Mouse (Mus musculus): ENCODE results near the gene Rerg. TPM values are rescaled to one million over a fixed set of nuclear protein-coding genes. Genes with fewer than 3 reads are reported as not detected.

Rerg gene
- polyA plus RNA-seq, 1 experiment from 2014 or later: 3.4 TPM

DNA sequence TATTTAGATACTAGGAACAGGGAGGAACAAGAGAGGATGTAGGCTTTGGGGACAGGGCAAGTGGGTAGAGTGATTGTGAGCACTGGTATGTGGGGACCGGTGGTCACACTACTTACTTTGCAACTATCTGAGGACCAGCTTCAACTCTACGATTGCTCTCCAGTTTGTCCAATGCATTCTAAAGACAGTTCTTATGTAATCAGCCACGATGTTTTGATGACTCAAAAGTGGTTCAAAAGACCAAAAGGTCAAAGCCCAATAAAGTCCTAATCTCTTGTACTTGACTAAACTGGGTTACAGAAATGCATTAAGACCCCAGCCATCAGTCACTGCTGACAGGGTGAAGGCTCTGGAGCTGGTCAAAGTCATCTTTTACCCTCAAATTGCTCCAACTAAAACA is 45.3 kb downstream of the Rerg start:
- no peak overlapping the region for H3K9ac ChIP-seq
- no peak overlapping the region for H3K4me3 ChIP-seq
- H3K9me3 ChIP-seq (replicated peaks): no peaks in the 10 kb centered on the region
- H3K27me3 ChIP-seq: no peaks in the 10 kb centered on the region
- ATAC-seq: no peak
- H3K4me2 ChIP-seq: no peak overlapping the region
- H3K27ac ChIP-seq: no peak overlapping the region
- no peaks in the 10 kb centered on the region for H3K4me1 ChIP-seq
- 84% methylated on average over 3 of the region's 3 CpGs for WGBS
- H3K36me3 ChIP-seq (ENCODE audit: poor library complexity, severe bottlenecking): no peaks in the 10 kb centered on the region

DNA sequence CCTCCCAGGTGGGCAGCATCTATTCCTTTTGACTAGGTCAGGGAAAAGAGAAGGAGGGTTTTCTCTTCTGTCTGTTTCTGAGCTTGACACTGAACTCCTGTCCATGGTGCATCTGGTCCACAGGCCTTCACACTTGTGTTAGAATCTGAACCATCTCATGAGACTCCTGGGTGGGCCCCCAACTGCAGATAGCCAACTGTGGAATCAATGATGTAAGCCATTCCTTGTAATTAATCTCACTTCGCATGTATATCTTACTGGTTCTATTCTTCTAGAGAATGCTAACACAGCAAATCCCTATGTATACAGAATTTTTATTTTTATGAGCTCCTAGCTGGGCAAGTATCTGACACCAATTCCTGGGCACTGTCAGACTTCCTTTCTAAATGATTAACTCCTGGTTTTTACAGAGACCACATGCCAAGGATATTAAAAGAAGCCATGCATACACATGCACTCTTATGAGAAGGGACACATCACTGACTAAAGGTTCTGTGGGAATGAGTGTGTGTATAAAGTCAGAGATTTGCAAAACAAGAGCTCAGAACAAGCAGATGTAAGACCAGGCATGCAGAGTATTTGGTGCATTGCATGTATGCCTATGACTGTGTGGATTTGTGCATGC is 53.3 kb downstream of the Rerg start:
- no peaks in the 10 kb centered on the region for H3K9me3 ChIP-seq (replicated peaks)
- no peaks in the 10 kb centered on the region for H3K36me3 ChIP-seq (ENCODE audit: poor library complexity, severe bottlenecking)
- ATAC-seq: no peak
- H3K27me3 ChIP-seq: no peaks in the 10 kb centered on the region
- no peak overlapping the region for H3K27ac ChIP-seq
- no peaks in the 10 kb centered on the region for H3K4me1 ChIP-seq
- no peak overlapping the region for H3K4me2 ChIP-seq
- WGBS: 94% methylated on average over 1 of the region's 1 CpGs
- no peak overlapping the region for H3K4me3 ChIP-seq
- H3K9ac ChIP-seq: no peak overlapping the region

DNA sequence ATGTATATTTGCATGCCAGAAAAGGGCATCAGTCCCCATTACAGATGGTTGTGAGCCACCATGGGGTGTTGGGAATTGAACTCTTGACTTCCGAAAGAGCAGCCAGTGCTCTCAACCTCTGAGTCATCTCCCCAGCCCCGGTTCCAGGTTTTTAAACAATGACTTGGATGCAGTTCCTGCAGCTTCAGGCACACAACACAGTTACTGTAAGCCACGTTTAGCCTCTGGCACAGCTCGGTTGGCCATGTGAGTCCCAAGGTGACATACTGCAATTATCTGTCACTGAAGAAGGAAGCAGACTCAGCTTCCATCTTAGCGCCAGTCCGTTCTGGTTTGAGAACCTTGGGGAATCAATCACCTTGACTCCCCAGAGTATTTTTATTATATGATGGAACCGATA is 55.4 kb downstream of the Rerg start:
- H3K9ac ChIP-seq: no peak overlapping the region
- H3K27ac ChIP-seq: no peak overlapping the region
- 89% methylated on average over 7 of the region's 7 CpGs for WGBS
- H3K4me3 ChIP-seq: no peak overlapping the region
- no peaks in the 10 kb centered on the region for H3K9me3 ChIP-seq (replicated peaks)
- no peaks in the 10 kb centered on the region for H3K4me1 ChIP-seq
- no peaks in the 10 kb centered on the region for H3K27me3 ChIP-seq
- no peak overlapping the region for H3K4me2 ChIP-seq
- no peak for ATAC-seq
- no peaks in the 10 kb centered on the region for H3K36me3 ChIP-seq (ENCODE audit: poor library complexity, severe bottlenecking)

DNA sequence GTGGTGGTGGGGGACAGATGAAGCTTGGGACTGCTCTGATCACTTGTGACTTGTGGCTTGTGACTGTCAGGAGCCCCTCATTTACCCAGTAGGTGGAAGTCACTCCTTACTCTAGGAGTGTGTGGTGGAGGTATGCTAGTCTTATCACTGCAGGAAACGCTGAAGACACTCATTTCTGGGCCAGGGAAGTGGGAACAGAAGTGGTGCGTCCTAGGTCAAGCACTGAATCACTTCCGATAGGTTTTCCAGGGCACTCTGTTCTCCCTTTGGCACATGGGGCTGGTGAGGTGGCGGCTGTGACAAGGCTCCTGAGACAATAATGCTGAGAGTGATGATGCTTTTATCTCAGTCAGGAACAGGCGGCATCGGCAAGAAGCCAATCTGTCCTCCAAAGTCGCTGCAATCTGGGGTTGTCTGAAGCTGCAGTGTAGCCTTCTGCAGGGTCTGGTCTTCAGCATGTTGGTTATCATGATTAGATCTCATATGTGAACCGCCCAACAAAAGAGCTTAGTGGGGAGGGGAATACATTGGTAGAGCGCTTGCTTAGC is 59.0 kb downstream of the Rerg start:
- ATAC-seq: no peak
- Histone ChIP-seq H3K9ac (no peak overlapping the region), H3K4me2 (no peak overlapping the region), H3K36me3 (ENCODE audit: poor library complexity, severe bottlenecking) (no peaks in the 10 kb centered on the region), H3K4me3 (no peak overlapping the region), H3K27ac (no peak overlapping the region), H3K9me3 (replicated peaks) (no peaks in the 10 kb centered on the region), H3K27me3 (no peaks in the 10 kb centered on the region), H3K4me1 (no peaks in the 10 kb centered on the region)
- WGBS: 96% methylated on average over 9 of the region's 9 CpGs

DNA sequence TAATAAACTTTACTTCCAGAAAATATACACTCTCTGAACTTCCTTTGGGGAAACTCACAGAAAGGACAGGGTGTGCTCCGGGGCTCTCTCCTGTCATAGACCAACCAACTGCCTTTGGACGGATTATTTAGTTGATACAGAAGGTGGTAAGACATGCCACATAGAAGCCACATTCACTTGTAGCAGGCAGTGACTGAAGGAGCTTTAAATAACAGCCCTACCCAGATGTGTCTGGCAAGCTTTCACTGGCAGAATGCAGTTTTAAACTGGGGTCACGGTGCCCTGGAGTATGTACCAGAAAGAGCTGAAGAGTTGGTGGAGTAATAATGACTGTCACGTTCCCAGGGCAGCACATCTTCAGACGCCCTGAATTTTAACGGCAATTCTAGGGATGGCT is 59.5 kb downstream of the Rerg start:
- Histone ChIP-seq H3K27me3 (no peaks in the 10 kb centered on the region), H3K9ac (no peak overlapping the region), H3K4me1 (no peaks in the 10 kb centered on the region), H3K36me3 (ENCODE audit: poor library complexity, severe bottlenecking) (no peaks in the 10 kb centered on the region), H3K9me3 (replicated peaks) (no peaks in the 10 kb centered on the region), H3K27ac (no peak overlapping the region), H3K4me2 (no peak overlapping the region), H3K4me3 (no peak overlapping the region)
- WGBS: 92% methylated on average over 6 of the region's 6 CpGs
- no peak for ATAC-seq

DNA sequence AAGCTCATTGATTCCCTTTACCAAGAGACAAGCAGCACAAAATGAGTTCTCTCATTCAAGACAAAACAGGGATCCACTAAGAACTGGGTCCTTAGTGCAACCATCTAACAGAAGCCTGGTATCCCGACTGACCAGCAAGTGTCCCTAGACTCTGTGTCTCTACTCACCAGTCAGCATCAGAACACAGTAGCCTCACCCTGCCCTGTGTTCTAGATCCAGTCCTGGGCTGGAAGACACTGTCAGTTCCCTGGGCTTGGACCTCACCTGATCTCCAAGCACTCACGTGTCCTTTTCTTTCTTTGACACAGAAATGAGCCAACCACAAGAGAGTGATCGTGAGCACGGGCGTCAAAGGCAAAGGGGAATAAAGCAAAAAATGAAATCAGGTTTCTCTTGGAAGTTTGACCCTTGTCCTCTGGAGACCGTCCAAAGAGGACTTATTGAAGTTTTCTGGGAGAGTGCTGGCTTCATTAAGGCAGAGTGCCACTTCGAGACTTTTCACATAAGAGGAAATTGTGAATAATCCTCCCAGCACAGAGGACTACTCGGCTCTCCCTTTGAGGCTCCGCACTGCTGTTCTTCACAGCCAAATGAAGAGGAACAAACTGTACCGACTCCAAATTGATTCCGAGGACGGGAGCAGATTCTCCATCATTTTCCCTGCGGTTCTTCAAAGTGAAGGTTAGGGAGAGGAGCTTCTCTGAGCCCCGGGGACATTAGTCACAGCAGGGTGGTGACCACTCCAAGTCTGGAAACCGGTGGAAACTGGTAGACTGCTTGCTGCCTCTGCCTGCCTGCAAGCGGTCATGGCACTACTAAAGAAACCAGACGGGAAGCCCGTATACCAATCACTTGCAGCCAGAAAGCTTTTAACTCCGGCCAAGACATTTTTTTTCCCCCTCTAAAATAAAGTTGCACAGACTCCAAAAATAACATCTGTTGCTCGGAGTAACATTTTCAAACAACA is 60.2 kb downstream of the Rerg start:
- WGBS: 83% methylated on average over 20 of the region's 20 CpGs
- Histone ChIP-seq H3K36me3 (ENCODE audit: poor library complexity, severe bottlenecking) (no peaks in the 10 kb centered on the region), H3K4me2 (no peak overlapping the region), H3K9ac (no peak overlapping the region), H3K4me3 (no peak overlapping the region), H3K27me3 (no peaks in the 10 kb centered on the region), H3K9me3 (replicated peaks) (no peaks in the 10 kb centered on the region), H3K4me1 (no peaks in the 10 kb centered on the region), H3K27ac (no peak overlapping the region)
- no peak for ATAC-seq

DNA sequence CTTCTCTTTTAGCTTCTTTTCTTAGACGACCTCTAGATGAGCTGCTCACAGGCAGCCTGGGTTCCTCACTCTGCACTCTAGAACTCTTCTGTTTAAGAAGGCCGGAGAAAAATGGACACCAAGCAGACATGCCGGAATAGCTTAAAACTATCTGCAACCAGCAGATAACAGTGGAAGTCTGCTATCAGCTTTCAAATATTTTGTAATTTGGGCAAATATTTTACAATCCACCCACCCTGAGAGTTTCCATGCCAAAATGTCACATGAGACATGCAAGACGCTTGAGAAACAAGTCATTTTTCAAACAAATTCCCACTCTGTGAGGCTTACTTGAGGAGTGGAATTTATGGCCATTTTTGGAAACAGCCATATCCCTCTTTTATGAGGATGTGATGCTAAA is 65.0 kb downstream of the Rerg start:
- H3K4me1 ChIP-seq: no peaks in the 10 kb centered on the region
- WGBS: 94% methylated on average over 4 of the region's 4 CpGs
- H3K36me3 ChIP-seq (ENCODE audit: poor library complexity, severe bottlenecking): no peaks in the 10 kb centered on the region
- no peaks in the 10 kb centered on the region for H3K27me3 ChIP-seq
- ATAC-seq: no peak
- H3K27ac ChIP-seq: no peak overlapping the region
- H3K9ac ChIP-seq: no peak overlapping the region
- H3K9me3 ChIP-seq (replicated peaks): no peaks in the 10 kb centered on the region
- H3K4me2 ChIP-seq: no peak overlapping the region
- H3K4me3 ChIP-seq: no peak overlapping the region

DNA sequence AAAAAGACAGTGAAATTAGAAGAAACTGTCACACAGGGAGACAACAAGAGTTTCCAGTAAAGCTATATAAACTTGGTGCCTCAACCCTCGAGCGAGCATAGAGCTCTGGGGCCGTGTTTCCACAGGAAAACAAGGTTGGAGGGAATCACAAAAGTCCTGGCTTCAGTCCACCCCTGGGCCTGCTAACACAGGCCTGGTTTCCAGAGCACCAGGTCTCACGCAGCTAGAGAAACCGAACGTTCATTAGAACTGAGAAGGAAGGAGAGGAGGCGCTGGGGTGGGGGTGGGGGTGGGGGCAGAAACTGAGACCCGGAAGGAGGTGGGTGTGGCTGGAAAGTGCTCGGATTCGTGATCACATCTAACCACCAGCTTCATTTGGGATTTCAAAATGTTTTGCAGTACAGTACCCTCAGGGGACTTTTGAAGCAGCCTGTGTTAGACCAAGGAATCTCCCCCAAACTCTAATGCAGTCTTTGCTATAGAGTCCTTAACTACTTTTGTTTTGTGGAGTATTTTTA is 67.6 kb downstream of the Rerg start:
- no peaks in the 10 kb centered on the region for H3K27me3 ChIP-seq
- no peak overlapping the region for H3K4me2 ChIP-seq
- H3K27ac ChIP-seq: no peak overlapping the region; the same call in 1 of the 2 replicates
- H3K36me3 ChIP-seq (ENCODE audit: poor library complexity, severe bottlenecking): no peaks in the 10 kb centered on the region
- ATAC-seq: no peak
- no peak overlapping the region for H3K9ac ChIP-seq
- 53% methylated on average over 10 of the region's 10 CpGs for WGBS
- no peaks in the 10 kb centered on the region for H3K9me3 ChIP-seq (replicated peaks)
- H3K4me3 ChIP-seq: no peak overlapping the region
- H3K4me1 ChIP-seq: no peaks in the 10 kb centered on the region

DNA sequence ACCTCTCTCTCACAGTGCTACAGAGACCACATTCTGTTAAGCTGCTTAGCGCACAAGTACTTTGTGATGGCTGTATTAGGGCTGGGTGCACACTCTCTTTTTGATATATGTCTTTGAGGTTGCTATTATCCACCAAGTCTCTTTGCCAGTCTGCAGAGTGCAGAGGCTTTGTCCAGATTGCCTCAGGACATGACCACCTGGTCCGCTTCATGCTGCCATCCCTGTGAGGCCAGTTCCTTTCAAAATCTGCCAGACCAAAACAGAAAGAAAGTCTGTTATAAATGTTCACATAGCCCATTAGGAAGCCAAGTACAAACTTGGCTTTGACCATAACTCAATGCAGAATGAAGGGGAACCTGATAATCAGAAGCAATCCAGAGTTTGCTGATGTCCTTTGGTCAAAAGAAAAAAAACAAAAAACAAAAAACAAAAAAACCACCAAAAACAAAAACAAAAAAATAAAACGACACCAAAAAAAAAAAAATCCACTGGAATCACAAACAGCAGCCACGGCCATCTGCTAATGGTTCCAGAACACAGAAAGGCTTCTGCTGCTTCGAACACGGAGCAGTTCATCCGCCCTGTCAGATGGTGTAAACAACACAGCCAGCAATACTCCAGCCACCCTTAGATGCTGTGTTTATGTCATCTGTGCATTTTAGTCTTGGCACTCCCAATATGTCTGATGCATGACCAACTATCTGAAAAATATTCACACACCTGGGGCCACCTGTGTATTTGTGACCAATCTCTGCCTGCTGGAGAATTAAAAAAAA is 68.2 kb downstream of the Rerg start:
- no peaks in the 10 kb centered on the region for H3K36me3 ChIP-seq (ENCODE audit: poor library complexity, severe bottlenecking)
- no peak overlapping the region for H3K27ac ChIP-seq
- H3K9ac ChIP-seq: no peak overlapping the region
- no peak; the same call in 1 of the 2 replicates for ATAC-seq
- H3K27me3 ChIP-seq: no peaks in the 10 kb centered on the region
- H3K4me1 ChIP-seq: no peaks in the 10 kb centered on the region
- WGBS: 76% methylated on average over 7 of the region's 7 CpGs
- no peak overlapping the region for H3K4me3 ChIP-seq
- H3K9me3 ChIP-seq (replicated peaks): no peaks in the 10 kb centered on the region
- H3K4me2 ChIP-seq: no peak overlapping the region

DNA sequence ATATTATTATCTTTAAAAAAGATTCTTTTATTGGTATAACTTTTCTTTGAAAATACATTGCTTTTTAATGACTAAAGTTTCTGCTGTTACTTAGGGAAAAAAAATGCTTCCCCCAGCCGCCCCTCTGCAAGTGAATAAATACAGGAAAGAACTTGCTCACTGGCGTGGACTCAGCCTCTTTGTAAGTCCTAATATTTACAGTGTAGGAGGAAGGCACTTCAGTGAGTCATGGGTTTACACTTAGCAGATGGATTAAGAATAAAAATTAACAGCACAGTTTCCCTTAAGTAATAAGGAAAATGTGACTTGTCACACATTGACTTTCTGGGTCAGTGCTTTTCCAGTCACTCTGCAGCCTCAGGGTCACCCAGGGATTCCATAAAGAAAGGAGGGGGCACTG is 70.0 kb downstream of the Rerg start:
- WGBS: 68% methylated on average over 2 of the region's 2 CpGs
- no peaks in the 10 kb centered on the region for H3K27me3 ChIP-seq
- no peak overlapping the region for H3K4me3 ChIP-seq
- H3K27ac ChIP-seq: no peak overlapping the region
- no peaks in the 10 kb centered on the region for H3K4me1 ChIP-seq
- no peaks in the 10 kb centered on the region for H3K9me3 ChIP-seq (replicated peaks)
- no peak for ATAC-seq
- H3K4me2 ChIP-seq: no peak overlapping the region
- H3K36me3 ChIP-seq (ENCODE audit: poor library complexity, severe bottlenecking): no peaks in the 10 kb centered on the region
- no peak overlapping the region for H3K9ac ChIP-seq

DNA sequence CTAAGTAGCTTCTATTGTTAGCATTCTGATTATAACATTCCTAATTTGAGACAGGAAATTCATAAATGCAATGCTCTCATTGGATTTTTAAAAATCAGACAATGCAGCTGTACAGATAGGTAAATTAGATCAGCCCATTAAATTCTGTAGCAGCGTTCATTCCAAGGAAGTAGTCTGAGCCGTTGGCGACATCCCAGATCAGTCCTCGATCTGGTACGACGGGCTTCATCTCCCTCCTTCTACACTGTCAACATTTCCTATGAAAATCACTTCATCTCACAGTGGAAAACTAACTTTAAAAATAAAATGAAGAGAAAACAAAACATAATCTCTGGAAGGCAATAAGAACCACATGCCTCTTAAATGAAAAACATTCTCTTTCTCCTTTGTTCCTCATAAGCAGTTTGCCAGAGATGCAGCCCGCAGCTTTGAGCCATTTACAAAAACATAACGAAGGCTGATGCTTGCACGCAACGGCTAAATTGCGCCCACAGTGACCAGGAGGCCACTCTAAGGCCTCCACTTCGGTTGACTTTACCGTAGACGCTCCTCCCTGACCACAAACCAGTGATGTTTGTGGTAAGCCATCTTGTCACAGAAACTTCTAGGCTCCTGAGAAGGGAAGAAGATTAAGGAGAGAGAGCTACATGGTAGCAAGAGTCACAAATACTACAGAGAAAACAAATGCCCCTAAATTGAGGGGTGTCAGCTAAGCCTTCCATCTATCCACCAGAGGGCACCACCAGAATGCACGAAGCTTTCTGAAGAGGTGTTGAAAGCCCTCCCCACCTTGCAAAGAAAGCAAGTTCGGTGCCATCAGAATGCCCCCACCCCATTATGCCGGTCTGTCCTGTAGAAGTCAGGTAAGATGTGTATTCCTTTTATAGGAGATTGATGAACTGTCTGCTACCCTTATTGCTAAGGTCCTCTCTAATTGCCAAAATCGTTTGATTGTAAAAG is 71.8 kb downstream of the Rerg start:
- no peaks in the 10 kb centered on the region for H3K4me1 ChIP-seq
- H3K27ac ChIP-seq: no peak overlapping the region
- no peaks in the 10 kb centered on the region for H3K36me3 ChIP-seq (ENCODE audit: poor library complexity, severe bottlenecking)
- 63% methylated on average over 18 of the region's 18 CpGs for WGBS
- no peak overlapping the region for H3K4me2 ChIP-seq
- H3K4me3 ChIP-seq: no peak overlapping the region
- no peaks in the 10 kb centered on the region for H3K27me3 ChIP-seq
- no peak for ATAC-seq
- no peaks in the 10 kb centered on the region for H3K9me3 ChIP-seq (replicated peaks)
- no peak overlapping the region for H3K9ac ChIP-seq
